In the genomic region with DNA sequence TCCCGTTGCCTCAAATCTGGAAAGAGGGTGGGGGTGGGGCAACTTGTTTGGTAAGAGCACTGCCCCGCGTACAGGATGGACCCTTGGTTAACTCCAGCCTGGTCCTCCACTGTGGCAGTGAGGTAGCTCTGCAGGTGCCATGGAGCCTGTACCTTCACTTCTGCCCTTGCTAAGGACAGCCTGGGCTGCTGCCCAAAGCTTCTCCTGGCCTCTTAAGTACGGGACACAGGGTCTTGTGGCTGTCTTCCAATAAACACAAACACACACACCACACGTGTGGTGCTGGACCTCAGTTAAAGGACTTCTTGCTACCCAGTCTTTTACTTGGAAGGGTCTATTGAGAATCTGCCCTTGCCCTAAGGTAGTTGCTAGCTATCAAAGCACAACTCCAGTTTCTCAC, we compare ENCODE assay signal across 8 mouse cellular contexts. TPM values are rescaled to one million over a fixed set of nuclear protein-coding genes. Genes with fewer than 3 reads are reported as not detected.
DNase-seq lines count a peak whose midpoint lies in the region; ATAC-seq lines count a peak whose summit lies in the region.
"Had no signal": no experiment of that assay in that cellular context is flagged by ENCODE, and none has a peak within 500 bp of the region (broad histone marks: within the 10 kb centered on the region; RNA-seq: fewer than 3 reads in every experiment).

No protein-coding gene starts in this region.

- peaks cover 13% of the 10 kb centered on the region for H3K36me3 ChIP-seq in kidney, embryonic 16.5 days (ENCODE audit: insufficient read depth, low read length)
- H3K36me3 ChIP-seq in embryonic facial prominence, embryonic 12.5 days: peaks cover 12% of the 10 kb centered on the region; the same call in 1 of the 2 replicates
- no peaks in the 10 kb centered on the region for H3K36me3 ChIP-seq in intestine, embryonic 16.5 days (ENCODE audit: control insufficient read depth, insufficient read depth, low read length)
- H3K36me3 ChIP-seq in neural tube, embryonic 14.5 days (ENCODE audit: control insufficient read depth, insufficient read depth, low read length): no peaks in the 10 kb centered on the region

- H3K4me2 ChIP-seq in kidney, embryonic 16.5 days (replicated peaks; ENCODE audit: low read depth, low read length): peak overlapping the region; percentile 92
- peak overlapping the region; percentile 81 for H3K4me2 ChIP-seq in embryonic facial prominence, embryonic 12.5 days (replicated peaks)
- H3K4me2 ChIP-seq in intestine, embryonic 16.5 days (ENCODE audit: low read depth, low read length): peak overlapping the region; percentile 90
- H3K4me2 ChIP-seq in neural tube, embryonic 14.5 days (ENCODE audit: low read depth, low read length): peak overlapping the region; percentile 79; the same call in 1 of the 2 replicates

- intact Hi-C loops in gastrocnemius, postnatal 36 days (cut with DNase I): no loop called here

- H3K9me3 ChIP-seq in kidney, embryonic 16.5 days (ENCODE audit: low read length): no peaks in the 10 kb centered on the region
- no peaks in the 10 kb centered on the region for H3K9me3 ChIP-seq in embryonic facial prominence, embryonic 12.5 days
- H3K9me3 ChIP-seq in intestine, embryonic 16.5 days (ENCODE audit: control insufficient read depth, low read length): no peaks in the 10 kb centered on the region
- H3K9me3 ChIP-seq in neural tube, embryonic 14.5 days (ENCODE audit: control insufficient read depth, low read length): no peaks in the 10 kb centered on the region

- H3K4me3 ChIP-seq in kidney, embryonic 16.5 days (ENCODE audit: low read length): peak overlapping the region; percentile 80
- H3K4me3 ChIP-seq in embryonic facial prominence, embryonic 12.5 days: peak overlapping the region; percentile 88
- peak overlapping the region; percentile 83 for H3K4me3 ChIP-seq in intestine, embryonic 16.5 days (ENCODE audit: low read length)
- no peak overlapping the region for H3K4me3 ChIP-seq in neural tube, embryonic 14.5 days (ENCODE audit: low read depth, low read length)

- WGBS in kidney, embryonic 16.5 days: 14% methylated on average over 5 of the region's 5 CpGs
- 5% methylated on average over 5 of the region's 5 CpGs for WGBS in embryonic facial prominence, embryonic 12.5 days
- WGBS in intestine, embryonic 16.5 days: 12% methylated on average over 5 of the region's 5 CpGs
- WGBS in neural tube, embryonic 14.5 days: 9% methylated on average over 5 of the region's 5 CpGs

- ATAC-seq in kidney, embryonic 16.5 days (ENCODE audit: low FRiP score, low TSS enrichment): no peak
- ATAC-seq in embryonic facial prominence, embryonic 12.5 days (ENCODE audit: insufficient number of reproducible peaks, insufficient read depth, low FRiP score, low TSS enrichment): no peak
- no peak for ATAC-seq in intestine, embryonic 16.5 days
- no peak for ATAC-seq in neural tube, embryonic 14.5 days (ENCODE audit: low read depth)

- no peaks in the 10 kb centered on the region for H3K27me3 ChIP-seq in kidney, embryonic 16.5 days (ENCODE audit: insufficient read depth, low read length)
- no peaks in the 10 kb centered on the region for H3K27me3 ChIP-seq in embryonic facial prominence, embryonic 12.5 days
- H3K27me3 ChIP-seq in intestine, embryonic 16.5 days (replicated peaks; ENCODE audit: control insufficient read depth, insufficient read depth, low read length): no peaks in the 10 kb centered on the region
- H3K27me3 ChIP-seq in neural tube, embryonic 14.5 days (ENCODE audit: control insufficient read depth, insufficient read depth, low read length): peaks cover 3% of the 10 kb centered on the region

- peak overlapping the region; percentile 51 for H3K9ac ChIP-seq in kidney, embryonic 16.5 days (replicated peaks; ENCODE audit: low read length)
- peak overlapping the region; percentile 93; the same call in 1 of the 2 replicates for H3K9ac ChIP-seq in embryonic facial prominence, embryonic 12.5 days
- H3K9ac ChIP-seq in intestine, embryonic 16.5 days (ENCODE audit: low read depth, low read length): peak overlapping the region; percentile 92
- H3K9ac ChIP-seq in neural tube, embryonic 14.5 days (replicated peaks; ENCODE audit: low read depth, low read length): no peak overlapping the region

- no peak for DNase-seq in kidney, adult 18-20 months
- no peak for DNase-seq in thymus, postnatal 10 days (ENCODE audit: low spot score in 2 of 2)
- DNase-seq in gastrocnemius, postnatal 36 days: no peak
- DNase-seq: lung, postnatal 14 days had no signal

- H3K27ac ChIP-seq in kidney, embryonic 16.5 days (ENCODE audit: low read length): peak overlapping the region; percentile 32; the same call in 1 of the 2 replicates
- H3K27ac ChIP-seq in embryonic facial prominence, embryonic 12.5 days: no peak overlapping the region
- H3K27ac ChIP-seq in intestine, embryonic 16.5 days (ENCODE audit: low read length): peak overlapping the region; percentile 61
- no peak overlapping the region for H3K27ac ChIP-seq in neural tube, embryonic 14.5 days (ENCODE audit: low read depth, low read length)

- peaks cover 46% of the 10 kb centered on the region for H3K4me1 ChIP-seq in kidney, embryonic 16.5 days (ENCODE audit: insufficient read depth, low read length)
- H3K4me1 ChIP-seq in embryonic facial prominence, embryonic 12.5 days: peaks cover 41% of the 10 kb centered on the region
- peaks cover 46% of the 10 kb centered on the region for H3K4me1 ChIP-seq in intestine, embryonic 16.5 days (ENCODE audit: control insufficient read depth, insufficient read depth, low read length)
- peaks cover 22% of the 10 kb centered on the region for H3K4me1 ChIP-seq in neural tube, embryonic 14.5 days (ENCODE audit: control insufficient read depth, insufficient read depth, low read length)

RNA-seq across cellular contexts. Expression of gene Hmga1, which starts 2.5 kb away (rescaled TPM):
- 257 and 279 TPM in 2 replicates for polyA plus RNA-seq in kidney, embryonic 16.5 days (2015; fragmentation: Nextera tagmentation; extraction: Ambion mirVana)
- 236 and 247 TPM in 2 replicates for polyA plus RNA-seq in embryonic facial prominence, embryonic 12.5 days (2016; fragmentation: Nextera tagmentation; extraction: Ambion mirVana)
- 286 and 319 TPM in 2 replicates for polyA plus RNA-seq in intestine, embryonic 16.5 days (2015; fragmentation: Nextera tagmentation; extraction: Ambion mirVana)
- 129 and 141 TPM in 2 replicates for polyA plus RNA-seq in neural tube, embryonic 14.5 days (2014; fragmentation: Nextera tagmentation; extraction: Ambion mirVana)
- 10 to 100 TPM; 24.0 to 25.2 TPM for total RNA-seq in gastrocnemius, postnatal 36 days (2021)

RNA-seq across cellular contexts. Expression of gene AI413582, which starts 6.7 kb away (rescaled TPM):
- 20.2 and 23.4 TPM in 2 replicates for polyA plus RNA-seq in kidney, embryonic 16.5 days (2015; fragmentation: Nextera tagmentation; extraction: Ambion mirVana)
- 18.2 and 20.3 TPM in 2 replicates for polyA plus RNA-seq in embryonic facial prominence, embryonic 12.5 days (2016; fragmentation: Nextera tagmentation; extraction: Ambion mirVana)
- 39.7 and 46.7 TPM in 2 replicates for polyA plus RNA-seq in intestine, embryonic 16.5 days (2015; fragmentation: Nextera tagmentation; extraction: Ambion mirVana)
- 55.9 and 77.9 TPM in 2 replicates for polyA plus RNA-seq in neural tube, embryonic 14.5 days (2014; fragmentation: Nextera tagmentation; extraction: Ambion mirVana)
- 1 to 10 TPM; 2.7 to 2.8 TPM for total RNA-seq in gastrocnemius, postnatal 36 days (2021)

RNA-seq across cellular contexts. Expression of gene Grm4, which starts 37.6 kb away (rescaled TPM):
- 0.91 and 1.2 TPM in 2 replicates for polyA plus RNA-seq in kidney, embryonic 16.5 days (2015; fragmentation: Nextera tagmentation; extraction: Ambion mirVana)
- polyA plus RNA-seq in embryonic facial prominence, embryonic 12.5 days (2016; fragmentation: Nextera tagmentation; extraction: Ambion mirVana): 0.68 and 0.73 TPM in 2 replicates
- polyA plus RNA-seq in intestine, embryonic 16.5 days (2015; fragmentation: Nextera tagmentation; extraction: Ambion mirVana): 0.40 and 0.44 TPM in 2 replicates
- 7.4 and 9.1 TPM in 2 replicates for polyA plus RNA-seq in neural tube, embryonic 14.5 days (2014; fragmentation: Nextera tagmentation; extraction: Ambion mirVana)
- total RNA-seq in gastrocnemius, postnatal 36 days (2021): under 1 TPM in 1 of 2 experiments, not detected in 1; 0.05 TPM

Comparison
In these comparisons a context has a peak if more than half of its experiments do, and no peak if none do; other contexts are left out.
1. H3K27ac ChIP-seq: peak in kidney, embryonic 16.5 days (single experiment) and intestine, embryonic 16.5 days (single experiment); none in embryonic facial prominence, embryonic 12.5 days (single experiment) and neural tube, embryonic 14.5 days (single experiment).
2. Peak in every context shown above with its lines, with median percentiles within 50 percentile points of each other: H3K4me2 ChIP-seq.